Mouse (Mus musculus) spleen, embryonic (tissue): ENCODE results near the gene Pramel4.
"Not testable (repeated sequence)": the region's sequence is repeated elsewhere in the genome, so short reads cannot be mapped to it uniquely, and the experiment has no call there.

ENCODE experiments used
- CTCF ChIA-PET: fragments of 350-600 bp; sonication (Branson Sonifier 250); formaldehyde crosslinking; loops from one replicate; lab custom pipeline; 2022; lab: Charles Lee

The Pramel4 gene

DNA sequence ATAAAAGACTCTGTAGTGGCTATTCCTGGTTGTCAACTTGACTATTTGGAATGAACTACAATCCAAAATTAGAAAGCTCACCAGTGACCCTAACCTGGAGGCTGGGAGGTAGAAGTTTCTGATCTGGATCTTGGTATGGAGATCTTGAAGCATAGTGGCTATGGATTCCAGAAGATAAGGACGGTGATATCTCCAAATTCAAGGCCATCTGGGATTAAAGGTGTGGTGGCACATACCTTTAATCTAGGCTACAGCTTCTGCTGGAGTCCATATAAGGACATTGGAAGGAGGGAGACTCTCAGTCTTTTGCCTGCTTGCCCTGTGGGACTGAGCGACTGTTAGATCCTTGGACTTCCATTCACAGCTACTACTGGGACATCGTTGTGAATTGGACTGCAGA lies at the start of gene Pramel4:
Gene Pramel4 (plus strand): TSS at position 301 of the 400 bp plus-strand sequence.
- CTCF ChIA-PET = not testable (repeated sequence)

DNA sequence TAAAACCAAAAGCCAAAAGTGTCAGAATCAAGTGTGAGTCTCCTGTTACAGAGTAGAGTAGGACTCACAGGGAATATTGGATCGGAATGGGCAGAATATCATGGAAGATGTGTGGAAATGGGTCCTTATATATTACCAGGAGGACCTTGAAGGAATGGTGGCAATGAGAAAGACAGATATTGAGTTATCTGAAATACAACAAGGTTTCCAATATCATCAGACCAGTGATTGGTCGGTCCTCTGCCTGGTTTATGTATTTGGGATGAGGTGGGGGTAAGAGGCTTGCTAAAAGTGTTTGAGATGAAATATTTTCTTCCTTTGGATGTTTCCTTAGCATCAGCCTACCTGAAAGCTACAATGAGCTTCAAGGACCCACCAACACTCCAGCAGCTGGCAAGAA lies 47.2 kb downstream of the Pramel4 start, which contains the start of gene Gm13102:
Gene Gm13102 (plus strand): TSS at position 301 of the 400 bp plus-strand sequence.
- CTCF ChIA-PET = not testable (repeated sequence)
